Mouse (Mus musculus): ENCODE measurements at regions not wholly inside any gene's neighbourhood (a gene's known extent, or its start where the extent isn't known, plus 50 kb on each side); places are given as distances from the start of the nearest gene placed in this dataset. TPM values are rescaled to one million over a fixed set of nuclear protein-coding genes. Genes with fewer than 3 reads are reported as not detected.

- H3K4me2 ChIP-seq (ENCODE audit: low read depth, low read length), result no peak overlapping the region
- no peak overlapping the region for H3K4me3 ChIP-seq (ENCODE audit: low read length)
- ATAC-seq (ENCODE audit: low read depth), result no peak
- H3K4me1 ChIP-seq (replicated peaks; ENCODE audit: control insufficient read depth, insufficient read depth, low read length), result no peaks in the 10 kb centered on the region
- H3K27me3 ChIP-seq (ENCODE audit: control insufficient read depth, insufficient read depth, low read depth, low read length), result no peaks in the 10 kb centered on the region
- no peaks in the 10 kb centered on the region for H3K9me3 ChIP-seq (ENCODE audit: control insufficient read depth, low read length)
- no peak overlapping the region for H3K9ac ChIP-seq (ENCODE audit: low read length)
- H3K27ac ChIP-seq (ENCODE audit: low read length), result no peak overlapping the region
- no peaks in the 10 kb centered on the region for H3K36me3 ChIP-seq (ENCODE audit: control insufficient read depth, insufficient read depth, low read length)
- WGBS, result 66% methylated on average over 13 of the region's 13 CpGs
These were observed 51.6 kb upstream of the Pbx1 start for GRCm38 (mm10) chr1:168483651-168484050.

Small RNA genes lying in the stretch of these regions (microRNA-seq; reads per million reads assigned to microRNA genes)
- not detected for gene Mir6348
- gene Mir6354, result not detected

All from lung, embryonic 16.5 days (tissue).